Mouse (Mus musculus) lung, postnatal 14 days (tissue): ENCODE data around the gene Tinagl1.

ENCODE experiments used
- DNase-seq: peaks from one replicate; pipeline ENCODE4 v3.0.0; 2021

Tinagl1 gene

GRCm38 (mm10) chr4:130175072-130175711 lies at the start of gene Tinagl1:
Gene Tinagl1, minus strand, starts transcription at chr4:130175122.
- peak; percentile 54 for DNase-seq

GRCm38 (mm10) chr4:130224071-130224470 lies 49.1 kb upstream of the Tinagl1 start:
- no peak for DNase-seq

GRCm38 (mm10) chr4:130222179-130222578 lies 47.3 kb upstream of the Tinagl1 start, which contains the start of gene Gm853:
Gene Gm853, minus strand, starts transcription at chr4:130222401.
- no peak for DNase-seq

- DNase-seq = no peak
These were observed 45.3 kb upstream of the Tinagl1 start for GRCm38 (mm10) chr4:130220176-130220575.

GRCm38 (mm10) chr4:130215392-130215791 lies 40.5 kb upstream of the Tinagl1 start:
- DNase-seq = no peak

GRCm38 (mm10) chr4:130213857-130214256 lies 38.9 kb upstream of the Tinagl1 start:
- DNase-seq = no peak

GRCm38 (mm10) chr4:130213197-130213596 lies 38.3 kb upstream of the Tinagl1 start:
- DNase-seq = no peak

GRCm38 (mm10) chr4:130212421-130212820 lies 37.5 kb upstream of the Tinagl1 start:
- DNase-seq = no peak

- no peak for DNase-seq
These were observed 36.9 kb upstream of the Tinagl1 start for GRCm38 (mm10) chr4:130211870-130212269.

- DNase-seq = peak; percentile 91
These were observed 24.1 kb upstream of the Tinagl1 start for GRCm38 (mm10) chr4:130198694-130199670.

GRCm38 (mm10) chr4:130196542-130196941 lies 21.6 kb upstream of the Tinagl1 start:
- DNase-seq = no peak

- DNase-seq = no peak
These were observed 21.0 kb upstream of the Tinagl1 start for GRCm38 (mm10) chr4:130195924-130196323.

GRCm38 (mm10) chr4:130192266-130192665 lies 17.3 kb upstream of the Tinagl1 start:
- DNase-seq = no peak

- DNase-seq = no peak
These were observed 14.7 kb upstream of the Tinagl1 start for GRCm38 (mm10) chr4:130189606-130190005.

- peak; percentile 92 for DNase-seq
These were observed 13.9 kb upstream of the Tinagl1 start for GRCm38 (mm10) chr4:130188806-130189297.

- DNase-seq = no peak
These were observed 12.0 kb upstream of the Tinagl1 start for GRCm38 (mm10) chr4:130186891-130187290.

GRCm38 (mm10) chr4:130186450-130186849 lies 11.5 kb upstream of the Tinagl1 start:
- no peak for DNase-seq

- no peak for DNase-seq
These were observed 9.0 kb upstream of the Tinagl1 start for GRCm38 (mm10) chr4:130183879-130184278.

- DNase-seq = no peak
These were observed 8.1 kb upstream of the Tinagl1 start for GRCm38 (mm10) chr4:130183023-130183422.

GRCm38 (mm10) chr4:130181886-130182285 lies 7.0 kb upstream of the Tinagl1 start:
- peak; percentile 68 for DNase-seq

- DNase-seq = no peak
These were observed 6.1 kb upstream of the Tinagl1 start for GRCm38 (mm10) chr4:130180909-130181602.

GRCm38 (mm10) chr4:130179876-130180275 lies 5.0 kb upstream of the Tinagl1 start:
- no peak for DNase-seq

- no peak for DNase-seq
These were observed 2.6 kb upstream of the Tinagl1 start for GRCm38 (mm10) chr4:130177536-130177935.
